Mouse (Mus musculus) MEL (cell line): ENCODE results near the gene Gm8947.
"Not testable (repeated sequence)": the region's sequence is repeated elsewhere in the genome, so short reads cannot be mapped to it uniquely, and the experiment has no call there.

Source experiments
- CTCF ChIP-seq, 3 experiments: IDR thresholded peaks in 2 of 3; conservative IDR thresholded peaks in 1 of 3; 2 replicates each; pipeline ENCODE4 v1.5.1; 2011 to 2012; ENCODE audit warnings: low read length in 3 of 3, low read depth in 2 of 3, mild to moderate bottlenecking in 2 of 3, improper control_type of control experiment in 1 of 3, inconsistent platforms in 1 of 3, mixed read lengths in 1 of 3, moderate library complexity in 1 of 3; ENCODE audit not compliant: control insufficient read depth in 1 of 3, insufficient read depth in 1 of 3, poor library complexity in 1 of 3, severe bottlenecking in 1 of 3
- JUND ChIP-seq: IDR thresholded peaks from 2 replicates; pipeline ENCODE4 v1.6.1; 2011; ENCODE audit warnings: low read depth, mild to moderate bottlenecking, improper control_type of control experiment, low read length
- MAX ChIP-seq: IDR thresholded peaks from 2 replicates; pipeline ENCODE4 v1.6.1; 2011; ENCODE audit warnings: low read length, improper control_type of control experiment
- NRF1 ChIP-seq: IDR thresholded peaks from 2 replicates; pipeline ENCODE4 v1.6.1; 2014; ENCODE audit warnings: low read depth, mild to moderate bottlenecking, inconsistent platforms, low read length, improper control_type of control experiment, moderate library complexity; ENCODE audit not compliant: poor library complexity, insufficient read depth, severe bottlenecking
- POLR2A ChIP-seq, 2 experiments: IDR thresholded peaks; 2 replicates each; pipeline ENCODE4 v1.6.1; 2011 to 2012; ENCODE audit warnings: low read length in 2 of 2, mild to moderate bottlenecking in 2 of 2, control low read depth in 1 of 2, improper control_type of control experiment in 1 of 2, low read depth in 1 of 2, moderate library complexity in 1 of 2; ENCODE audit not compliant: control insufficient read depth in 1 of 2, insufficient read depth in 1 of 2, poor library complexity in 1 of 2
- POLR2AphosphoS2 ChIP-seq: IDR thresholded peaks from 2 replicates; pipeline ENCODE4 v1.6.1; 2011; ENCODE audit warnings: low read length, improper control_type of control experiment

- not testable (repeated sequence) for TF ChIP-seq JUND; CTCF (IDR thresholded peaks at IDR 0.05 in 2 of 3, conservative IDR thresholded peaks at IDR 0.05 in 1 of 3; ENCODE audit: control insufficient read depth in 1 of 3, insufficient read depth in 1 of 3, low read depth in 2 of 3, low read length in 3 of 3, poor library complexity in 1 of 3, severe bottlenecking in 1 of 3); MAX; POLR2A (IDR thresholded peaks at IDR 0.05; ENCODE audit: control insufficient read depth in 1 of 2, insufficient read depth in 1 of 2, low read depth in 1 of 2, low read length in 2 of 2, poor library complexity in 1 of 2); NRF1; POLR2AphosphoS2
These were observed 16.3 kb downstream of the Gm8947 start for GRCm38 (mm10) chr1:151208493-151208892.
